Mouse (Mus musculus): ENCODE results near the gene Pramel3. TPM values are rescaled to one million over a fixed set of nuclear protein-coding genes. Genes with fewer than 3 reads are reported as not detected.

Gene Pramel3
- not detected for polyA plus RNA-seq (2014; fragmentation: Illumina TruSeq; extraction: RNeasy Lipid Tissue Mini Kit (QIAGEN cat#74804); ENCODE audit: low read depth, low replicate concordance)

GRCm38 (mm10) chrX:135302007-135302406 is at the start of gene Pramel3:
Gene Pramel3, plus strand, starts transcription at chrX:135302307.

Other genes starting within 250 kb of the Pramel3 start
- gene Gm15023, start 124.7 kb upstream of the Pramel3 start, polyA plus RNA-seq (2014; fragmentation: Illumina TruSeq; extraction: RNeasy Lipid Tissue Mini Kit (QIAGEN cat#74804); ENCODE audit: low read depth, low replicate concordance), result not detected
- 0.99 TPM for gene Tceal6, start 91.6 kb upstream of the Pramel3 start, polyA plus RNA-seq (2014; fragmentation: Illumina TruSeq; extraction: RNeasy Lipid Tissue Mini Kit (QIAGEN cat#74804); ENCODE audit: low read depth, low replicate concordance)
- not detected for gene Gm5128, start 71.0 kb downstream of the Pramel3 start, polyA plus RNA-seq (2014; fragmentation: Illumina TruSeq; extraction: RNeasy Lipid Tissue Mini Kit (QIAGEN cat#74804); ENCODE audit: low read depth, low replicate concordance)
- gene Gm7903, start 131.5 kb downstream of the Pramel3 start, polyA plus RNA-seq (2014; fragmentation: Illumina TruSeq; extraction: RNeasy Lipid Tissue Mini Kit (QIAGEN cat#74804); ENCODE audit: low read depth, low replicate concordance), result not detected
- gene AV320801, start 192.3 kb downstream of the Pramel3 start, polyA plus RNA-seq (2014; fragmentation: Illumina TruSeq; extraction: RNeasy Lipid Tissue Mini Kit (QIAGEN cat#74804); ENCODE audit: low read depth, low replicate concordance), result not detected